Mouse (Mus musculus) naive thymus-derived CD4-positive, alpha-beta T cell, adult 2 months (primary cell): ENCODE measurements around the gene Rrh.
"Not testable (repeated sequence)": the region's sequence is repeated elsewhere in the genome, so short reads cannot be mapped to it uniquely, and the experiment has no call there.

Experiments used
- DNase-seq: peaks from one replicate; pipeline ENCODE4 v3.0.0-alpha.2; 2011; ENCODE audit warnings: low read depth

Gene Rrh

GRCm38 (mm10) chr3:129782746-129783145 is 39.6 kb downstream of the Rrh start:
- no peak for DNase-seq

- DNase-seq = no peak
Observed at GRCm38 (mm10) chr3:129781435-129781834, 41.0 kb downstream of the Rrh start.

GRCm38 (mm10) chr3:129771210-129771609 is 51.2 kb downstream of the Rrh start:
- DNase-seq = no peak

GRCm38 (mm10) chr3:129766971-129767794 is 55.2 kb downstream of the Rrh start:
- no peak for DNase-seq

- no peak for DNase-seq
Observed at GRCm38 (mm10) chr3:129766106-129766505, 56.3 kb downstream of the Rrh start.

- DNase-seq = not testable (repeated sequence)
Observed at GRCm38 (mm10) chr3:129757599-129757998, 64.8 kb downstream of the Rrh start.

GRCm38 (mm10) chr3:129754650-129755604 is 67.5 kb downstream of the Rrh start, which contains the start of gene Egf:
Gene Egf, minus strand, starts transcription at chr3:129755316.
- DNase-seq = no peak
